Mouse (Mus musculus) liver, embryonic 14.5 days (tissue): ENCODE measurements at regions not wholly inside any gene's neighbourhood (a gene's known extent, or its start where the extent isn't known, plus 50 kb on each side); places are given as distances from the start of the nearest gene placed in this dataset.

Experiments used
- CTCF ChIP-seq: IDR thresholded peaks from 2 replicates; pipeline ENCODE4 v1.5.1; 2016; ENCODE audit warnings: antibody characterized with exemption, low read depth, control low read depth
- EP300 ChIP-seq: IDR thresholded peaks from 2 replicates; pipeline ENCODE4 v1.6.1; 2016; ENCODE audit warnings: antibody characterized with exemption, low read depth

- TF ChIP-seq CTCF (no peak), EP300 (no peak)
Observed at GRCm38 (mm10) chr1:168497801-168498200, 65.7 kb upstream of the Pbx1 start.
